Mouse (Mus musculus) common myeloid progenitor, adult 5-6 weeks (primary cell): ENCODE measurements around the gene Cnga4. TPM values are rescaled to one million over a fixed set of nuclear protein-coding genes. Genes with fewer than 3 reads are reported as not detected.
A peak's percentile ranks its signal among the peaks of the same experiment; 100 is the strongest.
"Not testable (repeated sequence)": the region's sequence is repeated elsewhere in the genome, so short reads cannot be mapped to it uniquely, and the experiment has no call there.

Experiments used
- ATAC-seq: replicated peaks from 2 replicates; pipeline ENCODE4 v1.8.0; 2016; ENCODE audit warnings: low read depth, mild to moderate bottlenecking, moderate TSS enrichment, inconsistent platforms; ENCODE audit not compliant: poor library complexity, severe bottlenecking
- total RNA-seq: library from RNA; stranded (forward); fragments of 200-1000, 187-1606 nt; gene quantifications from 2 replicates; pipeline ENCODE4 v1.2.3, GENCODE M21; 2017

Cnga4 gene
- total RNA-seq, 1 experiment from 2014 or later, result not detected

- peak; percentile 87 for ATAC-seq
These were observed 7.7 kb downstream of the Cnga4 start for GRCm38 (mm10) chr7:105411874-105412632.

GRCm38 (mm10) chr7:105414385-105414784 is 10.0 kb downstream of the Cnga4 start:
- ATAC-seq, result no peak

- no peak for ATAC-seq
These were observed 12.2 kb downstream of the Cnga4 start for GRCm38 (mm10) chr7:105416529-105416928.

DNA sequence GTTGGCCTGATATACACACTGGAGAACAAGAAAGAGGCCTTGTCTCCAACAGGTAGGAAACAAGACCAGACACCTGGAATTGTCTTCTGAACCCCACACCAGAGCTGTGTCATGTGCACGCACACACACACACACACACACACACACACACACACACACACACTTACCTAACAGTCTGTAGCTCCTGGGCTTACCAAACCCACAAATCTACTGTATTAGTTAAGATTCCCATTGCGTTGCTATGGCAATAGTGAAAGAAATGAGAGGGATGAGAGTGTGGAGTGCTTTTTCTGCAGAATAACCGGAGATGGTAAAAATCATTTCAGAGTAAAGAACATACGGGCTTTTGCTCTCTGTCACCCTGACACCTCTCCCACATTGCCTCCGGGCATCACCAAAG is 13.7 kb downstream of the Cnga4 start:
- no peak for ATAC-seq

- no peak for ATAC-seq
These were observed 16.5 kb downstream of the Cnga4 start for GRCm38 (mm10) chr7:105420903-105421302.

DNA sequence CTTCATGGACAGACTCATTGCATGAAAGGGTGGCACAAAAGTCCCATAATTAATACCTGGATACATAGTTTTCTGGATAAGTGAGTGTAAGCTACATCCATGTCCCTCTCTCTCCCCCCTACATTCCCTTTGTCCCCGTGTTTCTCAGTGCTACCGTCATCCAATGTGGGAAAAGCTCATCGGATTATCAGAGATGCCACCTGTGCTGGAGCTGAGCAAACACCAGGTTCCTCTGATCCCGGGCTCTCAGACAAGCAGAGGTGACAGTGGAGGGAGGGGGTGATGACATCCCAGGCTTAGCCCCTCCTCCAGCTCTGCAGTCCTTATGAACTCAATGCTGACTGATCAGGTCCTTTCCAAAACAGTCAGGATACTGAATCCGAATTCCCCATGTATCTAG is 20.0 kb downstream of the Cnga4 start:
- ATAC-seq, result no peak

GRCm38 (mm10) chr7:105425424-105426043 is 21.2 kb downstream of the Cnga4 start, which contains the start of gene Cckbr:
Gene Cckbr (plus strand): TSS chr7:105425731.
- ATAC-seq, result 0 out of 2 replicates have a peak, but pooled peaks have one; percentile 29

DNA sequence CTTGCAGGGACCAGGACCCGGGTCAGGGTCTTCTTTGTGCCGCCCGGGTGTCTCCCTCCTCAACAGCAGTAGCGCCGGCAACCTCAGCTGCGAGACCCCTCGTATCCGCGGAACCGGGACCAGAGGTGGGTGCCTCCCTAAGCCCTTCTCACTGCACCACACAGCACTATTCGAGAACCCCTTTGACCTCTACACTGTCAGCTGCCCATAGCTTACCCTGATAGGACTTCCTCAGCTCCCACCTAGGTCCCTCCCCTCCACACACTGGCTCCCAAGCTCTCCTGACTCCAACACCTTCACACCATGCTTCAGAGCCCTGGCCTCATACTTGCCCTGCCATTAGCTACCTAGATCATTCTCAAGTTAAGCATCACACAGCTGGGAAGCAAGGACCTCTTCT is 21.7 kb downstream of the Cnga4 start:
- ATAC-seq, result no peak

- no peak for ATAC-seq
These were observed 27.7 kb downstream of the Cnga4 start for GRCm38 (mm10) chr7:105432058-105432457.

DNA sequence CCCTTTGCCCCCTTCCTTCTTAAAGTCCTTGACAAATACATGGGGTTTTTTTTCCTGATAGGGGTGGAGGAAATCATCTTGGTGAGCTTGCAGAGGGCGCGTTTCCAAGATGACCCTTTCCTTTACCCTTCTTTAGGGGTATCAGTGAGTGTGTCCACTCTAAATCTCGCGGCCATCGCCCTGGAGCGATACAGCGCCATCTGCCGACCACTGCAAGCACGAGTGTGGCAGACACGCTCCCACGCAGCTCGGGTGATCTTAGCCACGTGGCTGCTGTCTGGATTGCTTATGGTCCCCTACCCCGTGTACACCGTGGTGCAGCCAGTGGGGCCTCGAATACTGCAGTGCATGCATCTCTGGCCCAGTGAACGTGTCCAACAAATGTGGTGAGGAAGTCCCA is 29.5 kb downstream of the Cnga4 start:
- no peak for ATAC-seq

DNA sequence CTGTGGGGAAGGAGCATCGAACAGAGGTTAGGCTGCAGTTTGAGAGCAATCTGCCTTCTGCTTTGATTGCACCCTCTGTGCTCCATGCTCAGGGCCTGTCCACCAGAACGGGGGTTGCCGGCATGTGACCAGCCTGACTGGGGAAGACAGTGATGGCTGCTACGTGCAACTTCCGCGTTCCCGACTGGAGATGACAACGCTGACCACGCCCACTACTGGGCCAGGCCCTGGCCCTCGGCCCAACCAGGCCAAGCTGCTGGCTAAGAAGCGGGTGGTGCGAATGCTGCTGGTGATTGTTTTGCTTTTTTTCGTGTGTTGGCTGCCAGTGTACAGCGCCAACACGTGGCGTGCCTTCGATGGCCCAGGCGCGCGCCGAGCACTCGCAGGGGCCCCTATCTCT is 30.4 kb downstream of the Cnga4 start:
- no peak for ATAC-seq

- ATAC-seq, result no peak
These were observed 33.8 kb downstream of the Cnga4 start for GRCm38 (mm10) chr7:105437979-105438772.

DNA sequence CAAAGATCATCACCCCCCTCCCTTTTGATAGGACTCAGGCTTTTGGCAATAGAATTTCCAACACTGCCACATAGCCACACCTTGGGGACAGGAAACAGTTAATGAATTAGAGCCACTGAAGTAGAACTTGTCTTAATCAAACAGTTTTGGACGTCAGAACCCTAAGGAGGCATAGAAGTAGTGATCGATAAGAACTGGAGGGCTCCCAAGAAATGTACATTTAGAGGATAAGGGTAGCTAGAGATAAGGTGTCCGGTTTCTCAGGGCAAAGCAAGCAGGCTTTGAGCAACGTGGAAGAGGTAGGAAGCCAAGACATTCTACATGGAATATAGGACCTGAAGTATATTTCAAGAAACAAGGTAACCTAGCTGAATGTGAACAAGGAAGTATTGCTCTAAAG is 37.1 kb downstream of the Cnga4 start:
- no peak for ATAC-seq

DNA sequence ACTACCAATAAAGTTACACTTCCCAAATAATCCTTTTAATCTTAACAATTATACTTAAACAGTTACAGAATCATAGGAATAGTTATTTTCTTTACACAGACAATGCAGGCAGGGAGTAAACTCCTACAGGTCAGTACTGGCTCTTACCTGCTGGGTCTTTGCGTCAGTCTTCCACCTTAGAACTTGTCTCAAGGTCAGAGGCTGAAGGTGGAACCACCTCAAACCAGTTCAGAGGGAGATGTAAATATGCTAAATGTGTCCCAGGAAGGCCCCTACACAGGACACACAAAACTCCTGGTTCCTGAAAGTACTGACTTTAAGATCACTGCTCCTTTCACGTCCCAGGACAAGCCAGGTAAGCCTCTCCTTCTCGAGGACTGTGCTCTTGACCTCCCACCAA is 40.7 kb downstream of the Cnga4 start:
- ATAC-seq, result no peak

DNA sequence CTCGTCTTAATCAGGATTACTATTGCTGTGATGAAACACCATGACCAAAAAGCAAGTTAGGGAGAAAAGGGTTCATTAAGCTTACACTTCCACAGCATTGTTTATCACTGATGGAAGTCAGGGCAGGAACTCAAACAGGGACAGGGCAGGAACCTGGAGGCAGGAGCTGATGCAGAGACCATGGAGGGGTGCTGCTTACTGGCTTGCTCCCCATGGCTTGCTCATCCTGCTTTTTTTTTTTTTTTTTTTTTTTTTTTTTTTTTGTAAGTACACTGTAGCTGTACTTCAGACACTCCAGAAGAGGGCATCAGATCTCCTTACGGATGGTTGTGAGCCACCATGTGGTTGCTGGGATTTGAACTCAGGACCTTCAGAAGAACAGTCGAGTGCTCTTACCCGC is 49.0 kb downstream of the Cnga4 start:
- not testable (repeated sequence) for ATAC-seq

Other genes starting within 250 kb of the Cnga4 start
- gene Olfr684, start 240.9 kb upstream of the Cnga4 start, total RNA-seq, result not detected in 2 replicates
- gene Olfr685, start 218.6 kb upstream of the Cnga4 start, total RNA-seq, result not detected in 2 replicates
- not detected in 2 replicates for gene Olfr686, start 197.1 kb upstream of the Cnga4 start, total RNA-seq
- not detected in 2 replicates for gene Olfr688, start 116.5 kb upstream of the Cnga4 start, total RNA-seq
- not detected in 2 replicates for gene Olfr689, start 93.4 kb upstream of the Cnga4 start, total RNA-seq
- gene Olfr690, start 70.5 kb upstream of the Cnga4 start, total RNA-seq, result not detected in 2 replicates
- not detected in 2 replicates for gene Olfr691, start 62.3 kb upstream of the Cnga4 start, total RNA-seq
- not detected in 2 replicates for gene Olfr692, start 36.3 kb upstream of the Cnga4 start, total RNA-seq
- gene Gm5901, start 29.5 kb upstream of the Cnga4 start, total RNA-seq, result not detected in 2 replicates
- gene Fam160a2, start 4.5 kb upstream of the Cnga4 start, total RNA-seq, result 9.0 and 10.0 TPM in 2 replicates
- gene Cckbr, start 21.2 kb downstream of the Cnga4 start, total RNA-seq, result not detected in 2 replicates
- gene Cavin3, start 77.7 kb downstream of the Cnga4 start, total RNA-seq, result 0.59 and 0.92 TPM in 2 replicates
- gene Smpd1, start 149.8 kb downstream of the Cnga4 start, total RNA-seq, result 22.7 and 28.7 TPM in 2 replicates
- gene Apbb1, start 177.1 kb downstream of the Cnga4 start, total RNA-seq, result 0.64 TPM in 1 of 2 replicates, not detected in the other
- gene Hpx, start 195.6 kb downstream of the Cnga4 start, total RNA-seq, result not detected in 2 replicates
- 5.4 and 6.4 TPM in 2 replicates for gene Trim3, start 229.0 kb downstream of the Cnga4 start, total RNA-seq
- 73.5 and 75.4 TPM in 2 replicates for gene Timm10b, start 235.5 kb downstream of the Cnga4 start, total RNA-seq
- gene Arfip2, start 235.8 kb downstream of the Cnga4 start, total RNA-seq, result 28.3 and 30.8 TPM in 2 replicates
- 0.15 and 9.0 TPM in 2 replicates for gene Gm45799, start 236.0 kb downstream of the Cnga4 start, total RNA-seq
- gene Dnhd1, start 246.3 kb downstream of the Cnga4 start, total RNA-seq, result 1.5 and 3.0 TPM in 2 replicates